ENCODE assay signal across 8 mouse cellular contexts in genomic region chr9:20641501-20641900, GRCm38 (mm10). TPM values are rescaled to one million over a fixed set of nuclear protein-coding genes. Genes with fewer than 3 reads are reported as not detected.
DNase-seq lines count a peak whose midpoint lies in the region; ATAC-seq lines count a peak whose summit lies in the region.
"Had no signal": no experiment of that assay in that cellular context is flagged by ENCODE, and none has a peak within 500 bp of the region (broad histone marks: within the 10 kb centered on the region; RNA-seq: fewer than 3 reads in every experiment).

No protein-coding gene starts in this region.

- no peak for DNase-seq in neural tube, embryonic 11.5 days (ENCODE audit: low spot score)
- DNase-seq in neural tube, embryonic 10.5 days (ENCODE audit: extremely low spot score, low spot score) = no peak
- DNase-seq in forebrain, embryonic 14.5 days (ENCODE audit: low spot score) = no peak
- DNase-seq in thymus, postnatal 4 days = peak; percentile 45
- DNase-seq in spleen, postnatal 4 days (ENCODE audit: low spot score in 2 of 2) = no peak
- no peak for DNase-seq in gastrocnemius, adult 18-20 months (ENCODE audit: low spot score)
- DNase-seq: lung, postnatal 10 days had no signal

- no peak overlapping the region; the same call in 1 of the 2 replicates for H3K27ac ChIP-seq in neural tube, embryonic 11.5 days (ENCODE audit: low read depth, low read length)
- H3K27ac ChIP-seq in forebrain, embryonic 14.5 days (ENCODE audit: low read depth, low read length) = no peak overlapping the region
- no peak overlapping the region; the same call in 1 of the 2 replicates for H3K27ac ChIP-seq in liver, embryonic 15.5 days (replicated peaks)

- H3K27me3 ChIP-seq in neural tube, embryonic 11.5 days (ENCODE audit: control insufficient read depth, insufficient read depth, low read length) = no peaks in the 10 kb centered on the region
- no peaks in the 10 kb centered on the region for H3K27me3 ChIP-seq in forebrain, embryonic 14.5 days (replicated peaks; ENCODE audit: control insufficient read depth, insufficient read depth, low read length)
- H3K27me3 ChIP-seq in liver, embryonic 15.5 days = no peaks in the 10 kb centered on the region

- peak overlapping the region; percentile 50 for H3K4me3 ChIP-seq in neural tube, embryonic 11.5 days (ENCODE audit: low read depth, low read length)
- peak overlapping the region; percentile 86 for H3K4me3 ChIP-seq in forebrain, embryonic 14.5 days (ENCODE audit: low read depth, low read length)
- peak overlapping the region; percentile 77 for H3K4me3 ChIP-seq in liver, embryonic 15.5 days (replicated peaks)

- H3K9ac ChIP-seq in neural tube, embryonic 11.5 days (ENCODE audit: low read length) = peak overlapping the region; percentile 83
- H3K9ac ChIP-seq in forebrain, embryonic 14.5 days (ENCODE audit: low read length) = peak overlapping the region; percentile 87
- peak overlapping the region; percentile 76 for H3K9ac ChIP-seq in liver, embryonic 15.5 days

- H3K4me1 ChIP-seq in neural tube, embryonic 11.5 days (ENCODE audit: control insufficient read depth, insufficient read depth, low read length) = peaks cover 18% of the 10 kb centered on the region
- H3K4me1 ChIP-seq in forebrain, embryonic 14.5 days (ENCODE audit: control insufficient read depth, insufficient read depth, low read length) = peaks cover 22% of the 10 kb centered on the region
- peaks cover 50% of the 10 kb centered on the region for H3K4me1 ChIP-seq in liver, embryonic 15.5 days (replicated peaks)

- peak overlapping the region; percentile 97 for H3K4me2 ChIP-seq in neural tube, embryonic 11.5 days (ENCODE audit: low read depth)
- peak overlapping the region; percentile 100 for H3K4me2 ChIP-seq in forebrain, embryonic 14.5 days (ENCODE audit: low read length)
- H3K4me2 ChIP-seq in liver, embryonic 15.5 days = peak overlapping the region; percentile 98

- 23% methylated on average over 6 of the region's 6 CpGs for WGBS in neural tube, embryonic 11.5 days
- 31% methylated on average over 6 of the region's 6 CpGs for WGBS in forebrain, embryonic 14.5 days
- 29% methylated on average over 6 of the region's 6 CpGs for WGBS in liver, embryonic 15.5 days (ENCODE audit: insufficient replicate concordance)

- no peak for ATAC-seq in neural tube, embryonic 11.5 days (ENCODE audit: insufficient read depth, low FRiP score, low TSS enrichment)
- no peak for ATAC-seq in forebrain, embryonic 14.5 days
- no peak for ATAC-seq in liver, embryonic 15.5 days (ENCODE audit: insufficient read depth)

- H3K9me3 ChIP-seq in neural tube, embryonic 11.5 days (ENCODE audit: control insufficient read depth, low read length) = no peaks in the 10 kb centered on the region
- H3K9me3 ChIP-seq in forebrain, embryonic 14.5 days (replicated peaks; ENCODE audit: control insufficient read depth, low read length) = no peaks in the 10 kb centered on the region
- H3K9me3 ChIP-seq in liver, embryonic 15.5 days (replicated peaks) = no peaks in the 10 kb centered on the region

- 0 out of 2 replicates have a peak, but pooled peaks cover 2% of the 10 kb centered on the region for H3K36me3 ChIP-seq in neural tube, embryonic 11.5 days (ENCODE audit: control insufficient read depth, insufficient read depth, low read length)
- H3K36me3 ChIP-seq in forebrain, embryonic 14.5 days (ENCODE audit: control insufficient read depth, insufficient read depth, low read length) = peaks cover 28% of the 10 kb centered on the region
- H3K36me3 ChIP-seq in liver, embryonic 15.5 days (replicated peaks) = peaks cover 25% of the 10 kb centered on the region

RNA-seq across cellular contexts. Expression of gene Ubl5, which starts 1.2 kb away (rescaled TPM):
- 391 and 397 TPM in 2 replicates for polyA plus RNA-seq in neural tube, embryonic 11.5 days (2014; fragmentation: Nextera tagmentation; extraction: Ambion mirVana)
- 468 and 550 TPM in 2 replicates for polyA plus RNA-seq in forebrain, embryonic 14.5 days (2014; fragmentation: Nextera tagmentation; extraction: Ambion mirVana)
- polyA plus RNA-seq in liver, embryonic 15.5 days (2015; fragmentation: Nextera tagmentation; extraction: Ambion mirVana) = 181 and 228 TPM in 2 replicates
- total RNA-seq in gastrocnemius, adult 18-20 months (2021) = 100 to 1,000 TPM; 210 to 236 TPM

RNA-seq across cellular contexts. Expression of gene Fbxl12, which starts 3.1 kb away (rescaled TPM):
- polyA plus RNA-seq in neural tube, embryonic 11.5 days (2014; fragmentation: Nextera tagmentation; extraction: Ambion mirVana) = 15.3 and 15.8 TPM in 2 replicates
- polyA plus RNA-seq in forebrain, embryonic 14.5 days (2014; fragmentation: Nextera tagmentation; extraction: Ambion mirVana) = 10.3 and 12.5 TPM in 2 replicates
- 4.5 and 4.9 TPM in 2 replicates for polyA plus RNA-seq in liver, embryonic 15.5 days (2015; fragmentation: Nextera tagmentation; extraction: Ambion mirVana)
- 1 to 10 TPM; 3.7 to 4.6 TPM for total RNA-seq in gastrocnemius, adult 18-20 months (2021)

RNA-seq across cellular contexts. Expression of gene Pin1, which starts 10.4 kb away (rescaled TPM):
- 68.7 and 71.6 TPM in 2 replicates for polyA plus RNA-seq in neural tube, embryonic 11.5 days (2014; fragmentation: Nextera tagmentation; extraction: Ambion mirVana)
- 69.2 and 73.3 TPM in 2 replicates for polyA plus RNA-seq in forebrain, embryonic 14.5 days (2014; fragmentation: Nextera tagmentation; extraction: Ambion mirVana)
- 23.1 and 23.5 TPM in 2 replicates for polyA plus RNA-seq in liver, embryonic 15.5 days (2015; fragmentation: Nextera tagmentation; extraction: Ambion mirVana)
- 10 to 100 TPM; 12.4 to 14.8 TPM for total RNA-seq in gastrocnemius, adult 18-20 months (2021)
